Mouse (Mus musculus) olfactory bulb, adult 2 months (tissue): Measurements from ENCODE around the gene Pim1.

Experiments
- CTCF ChIP-seq: fragments of 200-500 bp; IDR thresholded peaks from 2 replicates; pipeline ENCODE4 v1.5.1; 2012; ENCODE audit warnings: low read depth, mild to moderate bottlenecking, low read length, moderate library complexity; ENCODE audit not compliant: insufficient read depth
- POLR2A ChIP-seq: fragments of 200-500 bp; IDR thresholded peaks from 2 replicates; pipeline ENCODE4 v1.6.1; 2012; ENCODE audit warnings: mild to moderate bottlenecking, low read depth, low read length, moderate library complexity; ENCODE audit not compliant: insufficient read depth

GRCm38 (mm10) chr17:29480256-29480655 is 10.3 kb upstream of the Pim1 start:
- TF ChIP-seq CTCF (no peak), POLR2A (no peak)
